Mouse (Mus musculus) layer of hippocampus, adult 2 months (tissue): ENCODE measurements around the gene Esrp2. TPM values are rescaled to one million over a fixed set of nuclear protein-coding genes. Genes with fewer than 3 reads are reported as not detected.
A peak's percentile ranks its signal among the peaks of the same experiment; 100 is the strongest.

Source experiments
- DNase-seq, 2 experiments: peaks; one replicate each; pipeline ENCODE4 v3.0.0; 2022; ENCODE audit warnings: low spot score in 2 of 2
- H3K27ac ChIP-seq: fragments of 200-600 bp; 2 replicates; pipeline ENCODE4 v1.8.1; 2022
- H3K4me3 ChIP-seq: fragments of 200-600 bp; 2 replicates; pipeline ENCODE4 v1.8.1; 2022; ENCODE audit warnings: mild to moderate bottlenecking
- CTCF ChIP-seq: fragments of 200-600 bp; conservative IDR thresholded peaks from 2 replicates; pipeline ENCODE4 v1.8.1; 2022; ENCODE audit warnings: antibody characterized with exemption, mild to moderate bottlenecking, moderate library complexity
- total RNA-seq, 2 experiments: library from RNA; stranded (reverse); gene quantifications; 2 replicates each; pipeline ENCODE4 v1.2.3; 2021

The Esrp2 gene
- total RNA-seq, 2 experiments from 2014 or later = 0.39 to 0.67 TPM

DNA sequence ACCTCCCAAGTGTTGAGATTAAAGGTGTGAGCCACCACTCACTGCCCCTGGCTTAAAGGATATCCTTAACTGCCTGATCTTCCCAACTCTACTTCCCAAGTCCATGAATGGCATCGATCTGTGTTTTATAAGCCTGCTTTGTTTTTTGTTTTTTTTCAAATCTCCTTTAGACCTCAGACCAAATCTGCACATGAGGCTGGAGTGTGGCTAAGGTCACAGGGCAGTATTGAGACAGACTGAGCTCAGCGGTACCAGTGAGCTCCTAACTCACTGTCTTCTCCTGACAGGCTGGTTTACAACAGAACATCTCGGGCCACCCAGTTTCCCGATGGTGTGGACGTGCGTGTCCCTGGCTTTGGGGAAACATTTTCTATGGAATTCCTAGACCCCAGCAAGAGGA lies 23.1 kb upstream of the Esrp2 start:
- Histone ChIP-seq H3K4me3 (no peak overlapping the region), H3K27ac (no peak overlapping the region)
- no peak for TF ChIP-seq CTCF
- DNase-seq = no peak

DNA sequence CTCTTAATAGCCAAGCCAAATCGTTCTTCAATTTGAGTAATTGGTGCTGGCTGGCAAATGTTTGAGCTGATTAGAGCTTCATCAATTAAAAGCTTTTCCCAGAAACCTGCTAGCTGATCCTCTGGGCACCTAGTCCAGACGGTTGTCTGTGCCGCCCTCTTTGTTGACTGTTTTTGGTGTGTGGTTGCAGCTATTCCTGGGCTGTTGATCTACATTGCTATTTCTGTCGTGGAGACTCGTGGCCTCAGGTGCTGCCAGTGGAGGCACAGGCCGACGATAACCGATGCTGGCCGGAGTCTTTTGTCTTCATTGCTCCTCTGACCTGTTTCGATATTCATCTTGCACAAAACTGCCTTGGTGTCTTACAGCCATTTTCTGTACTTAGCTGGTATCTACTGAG lies 21.6 kb upstream of the Esrp2 start:
- H3K27ac ChIP-seq = no peak overlapping the region
- no peak for TF ChIP-seq CTCF
- DNase-seq = no peak
- H3K4me3 ChIP-seq = no peak overlapping the region

GRCm38 (mm10) chr8:106157419-106157818 lies 20.6 kb upstream of the Esrp2 start:
- Histone ChIP-seq H3K4me3 (no peak overlapping the region), H3K27ac (no peak overlapping the region)
- no peak for TF ChIP-seq CTCF
- no peak for DNase-seq

DNA sequence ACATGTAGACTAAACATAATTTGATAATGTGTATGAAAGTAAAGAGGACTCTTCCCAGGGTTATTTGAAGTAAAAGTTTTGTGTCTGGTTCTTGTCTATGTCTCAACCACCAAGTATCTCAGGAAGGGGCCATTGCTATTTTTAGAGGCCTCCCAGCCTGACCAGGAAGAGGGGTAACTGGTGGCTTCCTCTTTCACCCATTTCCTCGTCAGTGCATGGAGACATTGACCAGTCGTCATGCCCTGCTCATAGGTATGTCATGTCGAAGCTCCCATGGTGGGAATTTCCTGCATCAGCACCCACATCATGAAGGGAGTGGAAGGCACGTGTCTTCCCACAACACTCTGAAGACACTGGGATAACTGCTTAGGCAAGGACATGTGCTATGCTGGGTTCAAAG lies 16.1 kb upstream of the Esrp2 start:
- peak overlapping the region; percentile 51; the same call in 1 of the 2 replicates for H3K27ac ChIP-seq
- no peak for TF ChIP-seq CTCF
- H3K4me3 ChIP-seq = no peak overlapping the region
- DNase-seq = no peak

DNA sequence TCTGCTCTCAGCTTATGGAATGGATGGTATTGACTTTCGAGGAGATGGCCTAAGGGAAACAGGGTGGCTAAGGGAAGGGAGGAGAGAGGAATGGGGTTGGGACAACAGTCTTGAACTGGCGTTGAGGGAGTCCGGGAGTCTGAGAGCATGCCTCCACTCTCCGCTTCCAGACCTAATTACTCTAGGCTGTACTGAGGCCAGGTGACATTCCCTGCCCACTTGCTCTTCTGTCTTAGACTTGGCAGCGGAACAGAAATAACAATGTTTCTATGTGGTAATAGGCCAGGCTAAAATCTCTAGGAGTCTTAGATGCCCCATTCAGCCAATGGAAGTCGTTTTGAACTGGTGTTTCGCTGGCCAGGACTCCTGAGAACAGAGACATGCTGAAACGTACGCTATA lies 14.3 kb upstream of the Esrp2 start:
- Histone ChIP-seq H3K27ac (peak overlapping the region; percentile 94), H3K4me3 (peak overlapping the region; percentile 93)
- no peak for DNase-seq
- no peak for TF ChIP-seq CTCF

- TF ChIP-seq CTCF = no peak
- DNase-seq = no peak
- peak overlapping the region; percentile 93 for H3K4me3 ChIP-seq
- H3K27ac ChIP-seq = peak overlapping the region; percentile 94
Measured at GRCm38 (mm10) chr8:106150653-106151000, 13.9 kb upstream of the Esrp2 start.

- peak; percentile 92 to 95 for DNase-seq
- H3K4me3 ChIP-seq = peak within 1 kb of the TSS; percentile 93
- peak within 1 kb of the TSS; percentile 94 for H3K27ac ChIP-seq
- TF ChIP-seq CTCF = no peak
Measured at GRCm38 (mm10) chr8:106149801-106150652, 13.3 kb upstream of the Esrp2 start, which contains the start of gene Pla2g15. Pla2g15 (plus strand) TSS chr8:106150399.

- no peak for DNase-seq
- Histone ChIP-seq H3K4me3 (no peak overlapping the region), H3K27ac (no peak overlapping the region)
Measured at GRCm38 (mm10) chr8:106149025-106149424, 12.3 kb upstream of the Esrp2 start.

DNA sequence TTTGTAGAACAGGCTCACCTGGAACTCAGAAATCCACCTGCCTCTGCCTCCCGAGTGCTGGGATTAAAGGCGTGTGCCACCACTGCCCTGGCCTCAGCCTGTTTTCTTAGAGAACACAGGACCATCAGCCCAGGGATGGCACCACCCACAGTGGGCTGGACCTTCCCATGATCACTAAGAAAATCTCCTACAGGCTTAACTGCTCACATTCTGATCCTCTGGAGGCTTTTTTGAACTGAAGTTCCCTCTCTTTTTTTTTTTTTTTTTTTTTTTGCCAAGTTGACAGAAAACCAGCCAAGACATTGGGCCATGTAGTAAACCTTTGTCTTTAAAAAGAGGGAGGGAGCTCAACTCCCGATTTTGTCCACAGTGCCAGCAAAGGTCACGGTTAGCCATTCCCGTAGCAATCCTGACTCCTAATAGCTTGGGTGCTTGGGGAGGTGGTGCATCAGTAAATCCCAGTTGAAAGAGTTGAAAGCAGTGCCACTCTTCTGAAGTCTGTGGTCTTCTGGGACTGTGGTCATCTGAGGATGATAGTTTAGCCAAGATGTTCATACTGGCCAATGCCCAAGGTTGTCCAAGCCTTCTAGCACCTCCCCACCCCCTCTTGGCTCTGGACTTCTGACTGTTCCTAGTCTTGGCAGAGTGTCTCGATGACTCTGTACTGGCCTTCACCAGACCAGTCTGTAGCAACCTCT lies 11.2 kb upstream of the Esrp2 start:
- Histone ChIP-seq H3K27ac (no peak overlapping the region), H3K4me3 (no peak overlapping the region)
- no peak for TF ChIP-seq CTCF
- DNase-seq = no peak

More at GRCm38 (mm10) chr8:106149025-106149424, 12.3 kb upstream of the Esrp2 start:
- TF ChIP-seq CTCF = no peak

GRCm38 (mm10) chr8:106146014-106146413 lies 9.2 kb upstream of the Esrp2 start:
- H3K4me3 ChIP-seq = no peak overlapping the region
- TF ChIP-seq CTCF = no peak
- no peak overlapping the region for H3K27ac ChIP-seq
- no peak for DNase-seq

DNA sequence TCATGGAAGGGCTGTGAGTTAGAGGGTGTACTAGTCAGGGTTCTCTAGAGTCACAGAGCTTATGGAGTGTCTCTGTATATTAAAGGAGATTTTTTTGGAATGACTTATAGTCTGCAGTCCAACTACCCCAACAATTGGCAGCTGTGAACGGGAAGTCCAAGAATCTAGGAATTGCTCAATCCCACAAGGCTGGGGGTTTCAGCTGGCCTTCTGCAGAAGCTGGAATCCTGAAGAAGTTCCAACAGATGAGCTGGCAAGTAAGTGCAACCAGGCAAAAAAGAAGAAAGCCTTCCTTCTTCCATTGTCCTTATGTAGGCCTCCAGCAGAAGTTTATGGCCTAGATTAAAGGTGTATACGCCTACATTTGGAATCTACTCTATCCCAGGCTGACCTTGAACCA lies 8.6 kb upstream of the Esrp2 start:
- TF ChIP-seq CTCF = no peak
- H3K27ac ChIP-seq = no peak overlapping the region
- no peak for DNase-seq
- no peak overlapping the region for H3K4me3 ChIP-seq

GRCm38 (mm10) chr8:106140769-106141168 lies 4.0 kb upstream of the Esrp2 start:
- peak; percentile 76 to 87 for DNase-seq
- H3K4me3 ChIP-seq = no peak overlapping the region
- H3K27ac ChIP-seq = no peak overlapping the region
- TF ChIP-seq CTCF = peak; percentile 96

DNA sequence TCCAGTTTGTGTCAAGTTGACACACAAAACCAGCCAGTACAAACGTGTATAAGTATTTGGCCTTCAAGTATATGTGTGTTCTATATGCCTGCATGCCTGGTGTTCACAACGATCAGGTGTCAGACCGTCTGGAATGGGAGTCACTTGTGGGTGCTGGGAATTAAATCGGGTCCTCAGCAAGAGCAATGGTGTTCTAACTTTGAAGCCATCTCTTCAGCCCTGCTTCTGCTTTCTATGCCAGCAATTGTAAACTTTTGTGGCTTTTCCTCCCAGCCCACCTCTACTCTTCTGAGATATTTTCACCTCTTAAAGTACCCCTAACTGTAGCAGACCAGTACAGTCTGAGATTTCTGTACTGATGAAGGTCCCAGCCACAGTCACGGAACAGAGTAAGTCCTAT lies 3.4 kb upstream of the Esrp2 start:
- H3K4me3 ChIP-seq = no peak overlapping the region
- no peak for DNase-seq

GRCm38 (mm10) chr8:106138616-106139015 lies 1.8 kb upstream of the Esrp2 start:
- no peak for DNase-seq
- TF ChIP-seq CTCF = no peak
- Histone ChIP-seq H3K27ac (peak overlapping the region; percentile 52; the same call in 1 of the 2 replicates), H3K4me3 (peak overlapping the region; percentile 63)

More for the DNA sequence above, 3.4 kb upstream of the Esrp2 start:
- no peak for TF ChIP-seq CTCF
- no peak overlapping the region for H3K27ac ChIP-seq
